Mouse (Mus musculus): ENCODE results near the gene 1700020N01Rik.

GRCm38 (mm10) chr10:21618745-21619508, 26.0 kb downstream of the 1700020N01Rik start:
- no peak for TF ChIP-seq CTCF (IDR thresholded peaks at IDR 0.05; ENCODE audit: low read depth)
- TF ChIP-seq EP300 (IDR thresholded peaks at IDR 0.05; ENCODE audit: low read depth) = no peak

All from liver, embryonic 14.5 days (tissue).